Mouse (Mus musculus) hematopoietic stem cell, adult 5-6 weeks (primary cell): ENCODE results near the gene Mycs. TPM values are rescaled to one million over a fixed set of nuclear protein-coding genes. Genes with fewer than 3 reads are reported as not detected.

Experiments used
- ATAC-seq, 2 experiments: fragments of 125-278 bp in 1 of 2; replicated peaks in 1 of 2; 2 replicates each; pipeline ENCODE4 v1.8.0; 2016 to 2017; ENCODE audit warnings: inconsistent platforms in 2 of 2, mild to moderate bottlenecking in 2 of 2, moderate number of reproducible peaks in 2 of 2, low read depth in 1 of 2, moderate TSS enrichment in 1 of 2; ENCODE audit not compliant: low FRiP score in 2 of 2, poor library complexity in 2 of 2, severe bottlenecking in 2 of 2, insufficient read depth in 1 of 2, low TSS enrichment in 1 of 2
- total RNA-seq: library from RNA; stranded (forward); fragments of 172-1452, 232-1000 nt; gene quantifications from 2 replicates; pipeline ENCODE4 v1.2.3, GENCODE M21; 2017

The Mycs gene
- not detected in 2 replicates for total RNA-seq

GRCm38 (mm10) chrX:5469165-5469564, at the start of gene Mycs:
Mycs (minus strand) TSS chrX:5469265.
- no peak for ATAC-seq

GRCm38 (mm10) chrX:5468022-5468421, 1.0 kb downstream of the Mycs start:
- no peak for ATAC-seq

Other genes with a start within 250 kb of the Mycs start
- gene Btbd35f7, start 199.8 kb upstream of the Mycs start, total RNA-seq, result not detected in 2 replicates